Mouse (Mus musculus) kidney, adult 2 months (tissue): ENCODE results near the gene Ptprk.

ENCODE experiments used
- CTCF ChIP-seq: fragments of 200-500 bp; conservative IDR thresholded peaks from 2 replicates; pipeline ENCODE4 v1.5.1; 2011; ENCODE audit warnings: low read depth, mild to moderate bottlenecking, control low read depth, low read length, moderate library complexity, mixed read lengths; ENCODE audit not compliant: insufficient read depth, insufficient read length
- POLR2A ChIP-seq: fragments of 200-500 bp; IDR thresholded peaks from one replicate; pipeline ENCODE4 v1.6.1; 2011; ENCODE audit warnings: low read depth, low read length, control low read depth

DNA sequence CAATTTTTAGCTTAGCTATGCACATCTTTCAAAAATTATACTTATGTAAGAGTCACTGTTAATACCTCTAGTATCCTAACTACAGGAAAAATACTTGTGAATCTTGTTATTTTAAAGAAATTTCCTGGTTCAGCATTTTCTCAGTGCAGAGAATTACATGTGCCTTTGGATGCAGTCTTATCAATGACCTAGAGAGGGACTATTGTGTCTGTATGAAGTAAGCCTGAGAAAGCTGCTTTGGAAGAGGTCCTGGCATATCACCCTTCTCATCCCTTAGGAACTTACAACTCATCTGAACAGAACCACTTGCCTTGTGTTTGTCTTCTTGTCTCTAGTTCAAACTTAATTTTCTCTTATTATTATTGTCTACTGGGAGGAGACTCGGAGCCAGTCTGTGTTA lies 3.6 kb downstream of the Ptprk start:
- TF ChIP-seq CTCF = no peak
- TF ChIP-seq POLR2A = no peak
